Mouse (Mus musculus): ENCODE measurements at regions not wholly inside any gene's neighbourhood (a gene's known extent, or its start where the extent isn't known, plus 50 kb on each side); places are given as distances from the start of the nearest gene placed in this dataset.
A peak's percentile ranks its signal among the peaks of the same experiment; 100 is the strongest.

GRCm38 (mm10) chr5:129299456-129299765 lies 201.6 kb upstream of the Sfswap start:
- TF ChIP-seq CEBPB (IDR thresholded peaks at IDR 0.05; ENCODE audit: insufficient read depth, poor library complexity, severe bottlenecking) = no peak
- H3K36me3 ChIP-seq (ENCODE audit: control insufficient read depth, insufficient read depth) = no peaks in the 10 kb centered on the region
- H3ac ChIP-seq (ENCODE audit: control insufficient read depth, insufficient read length) = no peak overlapping the region
- H3K4me2 ChIP-seq (ENCODE audit: low read depth) = peak overlapping the region; percentile 18
- H3K27me3 ChIP-seq (ENCODE audit: control insufficient read depth, insufficient read depth, insufficient read length) = no peaks in the 10 kb centered on the region
- H3K4me3 ChIP-seq = no peak overlapping the region
- no peaks in the 10 kb centered on the region for H3K79me2 ChIP-seq (ENCODE audit: control insufficient read depth, insufficient read depth)

GRCm38 (mm10) chr5:129300423-129300822 lies 200.6 kb upstream of the Sfswap start:
- no peak overlapping the region for H3K4me2 ChIP-seq (ENCODE audit: low read depth)
- TF ChIP-seq REST (IDR thresholded peaks at IDR 0.05; ENCODE audit: insufficient read depth, insufficient read length) (no peak), MYOG (IDR thresholded peaks at IDR 0.05; ENCODE audit: control insufficient read depth in 1 of 3, insufficient read depth in 1 of 3, insufficient read length in 2 of 3, low read depth in 2 of 3) (no peak), POLR2AphosphoS2 (IDR thresholded peaks at IDR 0.05; ENCODE audit: insufficient read length, low read depth) (no peak), USF1 (IDR thresholded peaks at IDR 0.05; ENCODE audit: low read depth) (no peak), SRF (IDR thresholded peaks at IDR 0.05; ENCODE audit: control insufficient read depth, insufficient read length, low read depth) (no peak), E2F4 (IDR thresholded peaks at IDR 0.05; ENCODE audit: insufficient read depth) (no peak), CEBPB (IDR thresholded peaks at IDR 0.05; ENCODE audit: insufficient read depth, poor library complexity, severe bottlenecking) (no peak), TCF12 (IDR thresholded peaks at IDR 0.05; ENCODE audit: insufficient read depth, poor library complexity, severe bottlenecking) (no peak)
- no peaks in the 10 kb centered on the region for H3K36me3 ChIP-seq (ENCODE audit: control insufficient read depth, insufficient read depth)
- no peaks in the 10 kb centered on the region for H3K79me2 ChIP-seq (ENCODE audit: control insufficient read depth, insufficient read depth)
- no peaks in the 10 kb centered on the region for H3K27me3 ChIP-seq (ENCODE audit: control insufficient read depth, insufficient read depth, insufficient read length)
- no peak overlapping the region for H3K4me3 ChIP-seq
- H3ac ChIP-seq (ENCODE audit: control insufficient read depth, insufficient read length) = no peak overlapping the region

GRCm38 (mm10) chr5:129315626-129316025 lies 185.4 kb upstream of the Sfswap start:
- Histone ChIP-seq H3ac (ENCODE audit: control insufficient read depth, insufficient read length) (no peak overlapping the region), H3K4me2 (ENCODE audit: low read depth) (no peak overlapping the region), H3K27me3 (ENCODE audit: control insufficient read depth, insufficient read depth, insufficient read length) (no peaks in the 10 kb centered on the region), H3K4me3 (no peak overlapping the region), H3K36me3 (ENCODE audit: control insufficient read depth, insufficient read depth) (no peaks in the 10 kb centered on the region), H3K79me2 (ENCODE audit: control insufficient read depth, insufficient read depth) (no peaks in the 10 kb centered on the region)
- TF ChIP-seq MYOD1 (IDR thresholded peaks at IDR 0.05; ENCODE audit: control insufficient read depth in 1 of 3, insufficient read length in 2 of 3, low read depth in 2 of 3) (no peak), MAX (IDR thresholded peaks at IDR 0.05; ENCODE audit: low read depth) (no peak), CEBPB (IDR thresholded peaks at IDR 0.05; ENCODE audit: insufficient read depth, poor library complexity, severe bottlenecking) (no peak), REST (IDR thresholded peaks at IDR 0.05; ENCODE audit: insufficient read depth, insufficient read length) (no peak), USF1 (IDR thresholded peaks at IDR 0.05; ENCODE audit: low read depth) (no peak), TCF12 (IDR thresholded peaks at IDR 0.05; ENCODE audit: insufficient read depth, poor library complexity, severe bottlenecking) (no peak)

- Histone ChIP-seq H3ac (ENCODE audit: control insufficient read depth, insufficient read length) (no peak overlapping the region), H3K4me2 (ENCODE audit: low read depth) (no peak overlapping the region), H3K79me2 (ENCODE audit: control insufficient read depth, insufficient read depth) (no peaks in the 10 kb centered on the region), H3K27me3 (ENCODE audit: control insufficient read depth, insufficient read depth, insufficient read length) (no peaks in the 10 kb centered on the region), H3K4me3 (no peak overlapping the region), H3K36me3 (ENCODE audit: control insufficient read depth, insufficient read depth) (no peaks in the 10 kb centered on the region)
- no peak for TF ChIP-seq TCF3 (IDR thresholded peaks at IDR 0.05; ENCODE audit: insufficient read length, low read depth)
- no peak for TF ChIP-seq MAX (IDR thresholded peaks at IDR 0.05; ENCODE audit: low read depth)
- no peak for TF ChIP-seq TCF12 (IDR thresholded peaks at IDR 0.05; ENCODE audit: insufficient read depth, poor library complexity, severe bottlenecking)
- no peak for TF ChIP-seq POLR2AphosphoS2 (IDR thresholded peaks at IDR 0.05; ENCODE audit: insufficient read length, low read depth)
- no peak for TF ChIP-seq E2F4 (IDR thresholded peaks at IDR 0.05; ENCODE audit: insufficient read depth)
- no peak for TF ChIP-seq REST (IDR thresholded peaks at IDR 0.05; ENCODE audit: insufficient read depth, insufficient read length)
- TF ChIP-seq CEBPB (IDR thresholded peaks at IDR 0.05; ENCODE audit: insufficient read depth, poor library complexity, severe bottlenecking) = no peak
- no peak for TF ChIP-seq USF1 (IDR thresholded peaks at IDR 0.05; ENCODE audit: low read depth)
- no peak for TF ChIP-seq MYOG (IDR thresholded peaks at IDR 0.05; ENCODE audit: control insufficient read depth in 1 of 3, insufficient read depth in 1 of 3, insufficient read length in 2 of 3, low read depth in 2 of 3)
- no peak for TF ChIP-seq POLR2A (IDR thresholded peaks at IDR 0.05; ENCODE audit: insufficient read length, low read depth)
- no peak for TF ChIP-seq MYOD1 (IDR thresholded peaks at IDR 0.05; ENCODE audit: control insufficient read depth in 1 of 3, insufficient read length in 2 of 3, low read depth in 2 of 3)
- TF ChIP-seq SRF (IDR thresholded peaks at IDR 0.05; ENCODE audit: control insufficient read depth, insufficient read length, low read depth) = no peak
Observed at GRCm38 (mm10) chr5:129331094-129331523, 169.9 kb upstream of the Sfswap start.

- TF ChIP-seq USF1 (IDR thresholded peaks at IDR 0.05; ENCODE audit: low read depth) = no peak
- TF ChIP-seq MYOG (IDR thresholded peaks at IDR 0.05; ENCODE audit: control insufficient read depth in 1 of 3, insufficient read depth in 1 of 3, insufficient read length in 2 of 3, low read depth in 2 of 3) = no peak
- TF ChIP-seq SRF (IDR thresholded peaks at IDR 0.05; ENCODE audit: control insufficient read depth, insufficient read length, low read depth) = no peak
- TF ChIP-seq E2F4 (IDR thresholded peaks at IDR 0.05; ENCODE audit: insufficient read depth) = no peak
- TF ChIP-seq CEBPB (IDR thresholded peaks at IDR 0.05; ENCODE audit: insufficient read depth, poor library complexity, severe bottlenecking) = no peak
- no peak for TF ChIP-seq POLR2A (IDR thresholded peaks at IDR 0.05; ENCODE audit: insufficient read length, low read depth)
- no peak for TF ChIP-seq REST (IDR thresholded peaks at IDR 0.05; ENCODE audit: insufficient read depth, insufficient read length)
- no peak for TF ChIP-seq TCF12 (IDR thresholded peaks at IDR 0.05; ENCODE audit: insufficient read depth, poor library complexity, severe bottlenecking)
- no peak for TF ChIP-seq POLR2AphosphoS2 (IDR thresholded peaks at IDR 0.05; ENCODE audit: insufficient read length, low read depth)
- TF ChIP-seq MYOD1 (IDR thresholded peaks at IDR 0.05; ENCODE audit: control insufficient read depth in 1 of 3, insufficient read length in 2 of 3, low read depth in 2 of 3) = no peak
- no peak for TF ChIP-seq TCF3 (IDR thresholded peaks at IDR 0.05; ENCODE audit: insufficient read length, low read depth)
- TF ChIP-seq MAX (IDR thresholded peaks at IDR 0.05; ENCODE audit: low read depth) = no peak
- no peaks in the 10 kb centered on the region for H3K36me3 ChIP-seq (ENCODE audit: control insufficient read depth, insufficient read depth)
- no peaks in the 10 kb centered on the region for H3K79me2 ChIP-seq (ENCODE audit: control insufficient read depth, insufficient read depth)
- H3K4me2 ChIP-seq (ENCODE audit: low read depth) = no peak overlapping the region
- H3K27me3 ChIP-seq (ENCODE audit: control insufficient read depth, insufficient read depth, insufficient read length) = no peaks in the 10 kb centered on the region
- H3K4me3 ChIP-seq = no peak overlapping the region
- no peak overlapping the region for H3ac ChIP-seq (ENCODE audit: control insufficient read depth, insufficient read length)
Observed at GRCm38 (mm10) chr5:129332014-129332413, 169.0 kb upstream of the Sfswap start.
